Mouse (Mus musculus) bone marrow, adult 2 months (tissue): ENCODE measurements around the gene Tuba3a. TPM values are rescaled to one million over a fixed set of nuclear protein-coding genes. Genes with fewer than 3 reads are reported as not detected.

Source experiments
- H3K27ac ChIP-seq: fragments of 200-500 bp; 2 replicates; pipeline ENCODE4 v1.5.1; 2012; ENCODE audit warnings: low read depth, mild to moderate bottlenecking, control low read depth, inconsistent platforms, low read length; ENCODE audit not compliant: control insufficient read depth, poor library complexity, insufficient read depth
- H3K4me1 ChIP-seq: fragments of 200-500 bp; 2 replicates; pipeline ENCODE4 v1.6.1; 2011; ENCODE audit warnings: low read length; ENCODE audit not compliant: control insufficient read depth, insufficient read depth
- H3K4me3 ChIP-seq: fragments of 200-500 bp; replicated peaks from 2 replicates; pipeline ENCODE3; 2011; ENCODE audit warnings: mild to moderate bottlenecking, low read depth, low read length, control low read depth; ENCODE audit not compliant: control insufficient read depth
- CTCF ChIP-seq: fragments of 200-500 bp; IDR thresholded peaks from 2 replicates; pipeline ENCODE4 v1.5.1; 2011; ENCODE audit warnings: low read length, control low read depth; ENCODE audit not compliant: control insufficient read depth, insufficient read depth
- POLR2A ChIP-seq: fragments of 200-500 bp; IDR thresholded peaks from 2 replicates; pipeline ENCODE4 v1.6.1; 2011; ENCODE audit warnings: low read depth, mild to moderate bottlenecking, control low read depth, low read length, borderline replicate concordance; ENCODE audit not compliant: control insufficient read depth
- WGBS: fragments of 180-500 bp; shearing (Covaris S2); methylation state at CpG from one replicate; pipeline ENCODE4 v1.1.7; 2018; 5-methylcytosine and 5-hydroxymethylcytosine counted together
- polyA plus RNA-seq: library from polyadenylated mRNA; stranded (reverse); fragments of >200 nt; gene quantifications from 2 replicates; pipeline ENCODE4 v1.2.4, GENCODE M21; 2011; ENCODE audit warnings: low replicate concordance; ENCODE audit not compliant: missing spikeins, insufficient read depth, insufficient read length

Tuba3a gene
- polyA plus RNA-seq, 1 experiment: not detected

- WGBS: 63% methylated on average over 26 of the region's 26 CpGs
- TF ChIP-seq CTCF (no peak), POLR2A (no peak)
- no peak overlapping the region for H3K27ac ChIP-seq
Observed at GRCm38 (mm10) chr6:125321114-125321855, 35.4 kb upstream of the Tuba3a start.

GRCm38 (mm10) chr6:125320323-125320722, 34.5 kb upstream of the Tuba3a start, which contains the start of gene Scnn1a:
Gene Scnn1a, plus strand, starts transcription at chr6:125320659.
- no peak within 1 kb of the TSS for H3K27ac ChIP-seq
- no peak within 1 kb of the TSS for H3K4me3 ChIP-seq
- 68% methylated on average over 1 of the region's 1 CpGs for WGBS
- TF ChIP-seq POLR2A (no peak), CTCF (no peak)
- H3K4me1 ChIP-seq: no peaks in the 10 kb centered on the region

More at GRCm38 (mm10) chr6:125321114-125321855, 35.4 kb upstream of the Tuba3a start:
- Histone ChIP-seq H3K4me3 (no peak overlapping the region), H3K4me1 (no peaks in the 10 kb centered on the region)

GRCm38 (mm10) chr6:125319919-125320296, 34.1 kb upstream of the Tuba3a start:
- TF ChIP-seq POLR2A: no peak
- TF ChIP-seq CTCF: no peak
- H3K4me1 ChIP-seq: no peaks in the 10 kb centered on the region
- H3K4me3 ChIP-seq: no peak overlapping the region
- H3K27ac ChIP-seq: no peak overlapping the region

- 70% methylated on average over 15 of the region's 15 CpGs for WGBS
- Histone ChIP-seq H3K4me3 (no peak overlapping the region), H3K27ac (no peak overlapping the region), H3K4me1 (no peaks in the 10 kb centered on the region)
- TF ChIP-seq CTCF (no peak), POLR2A (no peak)
Observed at GRCm38 (mm10) chr6:125318981-125319918, 33.4 kb upstream of the Tuba3a start.

- no peak overlapping the region for H3K4me3 ChIP-seq
- no peaks in the 10 kb centered on the region; the same call in 1 of the 2 replicates for H3K4me1 ChIP-seq
- no peak overlapping the region for H3K27ac ChIP-seq
- TF ChIP-seq POLR2A: no peak
- TF ChIP-seq CTCF: no peak
- 71% methylated on average over 7 of the region's 7 CpGs for WGBS
Observed at GRCm38 (mm10) chr6:125317077-125317476, 31.2 kb upstream of the Tuba3a start.

- no peaks in the 10 kb centered on the region; the same call in 1 of the 2 replicates for H3K4me1 ChIP-seq
- WGBS: 74% methylated on average over 6 of the region's 6 CpGs
- no peak overlapping the region for H3K27ac ChIP-seq
- TF ChIP-seq CTCF (no peak), POLR2A (no peak)
- H3K4me3 ChIP-seq: no peak overlapping the region
Observed at GRCm38 (mm10) chr6:125314746-125315145, 28.9 kb upstream of the Tuba3a start.

- no peaks in the 10 kb centered on the region; the same call in 1 of the 2 replicates for H3K4me1 ChIP-seq
- peak overlapping the region; percentile 54 for H3K4me3 ChIP-seq
- TF ChIP-seq CTCF (no peak), POLR2A (0 out of 2 replicates have a peak, but pooled peaks have one; percentile 1)
- WGBS: 46% methylated on average over 7 of the region's 7 CpGs
- H3K27ac ChIP-seq: peak overlapping the region; percentile 9; the same call in 1 of the 2 replicates
Observed at GRCm38 (mm10) chr6:125314231-125314563, 28.4 kb upstream of the Tuba3a start.

GRCm38 (mm10) chr6:125313546-125314230, 27.8 kb upstream of the Tuba3a start, which contains the start of gene Ltbr:
Gene Ltbr, minus strand, starts transcription at chr6:125313885.
- TF ChIP-seq CTCF (no peak), POLR2A (peak; percentile 8; the same call in 1 of the 2 replicates)
- Histone ChIP-seq H3K4me1 (no peaks in the 10 kb centered on the region; the same call in 1 of the 2 replicates), H3K27ac (peak within 1 kb of the TSS; percentile 68), H3K4me3 (peak within 1 kb of the TSS; percentile 83)
- 2% methylated on average over 45 of the region's 46 CpGs for WGBS
